Mouse (Mus musculus) midbrain, embryonic 15.5 days (tissue): ENCODE measurements around the gene Dph1. TPM values are rescaled to one million over a fixed set of nuclear protein-coding genes. Genes with fewer than 3 reads are reported as not detected.
A peak's percentile ranks its signal among the peaks of the same experiment; 100 is the strongest.
"Not testable (repeated sequence)": the region's sequence is repeated elsewhere in the genome, so short reads cannot be mapped to it uniquely, and the experiment has no call there.

ENCODE experiments used
- ATAC-seq: fragments of 200-750 bp; cut with Nextera tagmentation; replicated peaks from 2 replicates; pipeline ENCODE4 v1.8.0; 2017; ENCODE audit warnings: moderate TSS enrichment
- H3K27ac ChIP-seq: fragments of 300-500 bp; sonication (generic); 2 replicates; pipeline ENCODE4 v1.5.1; 2015; ENCODE audit warnings: mild to moderate bottlenecking, inconsistent platforms
- H3K27me3 ChIP-seq: fragments of 300-500 bp; sonication (generic); replicated peaks from 2 replicates; pipeline ENCODE4 v1.6.1; 2015; ENCODE audit warnings: inconsistent platforms
- H3K36me3 ChIP-seq: fragments of 300-500 bp; sonication (generic); replicated peaks from 2 replicates; pipeline ENCODE4 v1.6.1; 2015; ENCODE audit warnings: inconsistent platforms
- H3K4me1 ChIP-seq: fragments of 300-500 bp; sonication (generic); 2 replicates; pipeline ENCODE4 v1.6.1; 2015; ENCODE audit warnings: inconsistent platforms
- H3K4me2 ChIP-seq: fragments of 300-500 bp; sonication (generic); 2 replicates; pipeline ENCODE4 v1.6.1; 2015; ENCODE audit warnings: inconsistent platforms, mild to moderate bottlenecking, moderate library complexity
- H3K4me3 ChIP-seq: fragments of 300-500 bp; sonication (generic); 2 replicates; pipeline ENCODE4 v1.5.1; 2015; ENCODE audit warnings: mild to moderate bottlenecking, inconsistent platforms
- H3K9ac ChIP-seq: fragments of 300-500 bp; sonication (generic); 2 replicates; pipeline ENCODE4 v1.6.1; 2015; ENCODE audit warnings: mild to moderate bottlenecking, inconsistent platforms
- H3K9me3 ChIP-seq: fragments of 300-500 bp; sonication (generic); 2 replicates; pipeline ENCODE4 v1.6.1; 2016; ENCODE audit warnings: inconsistent platforms
- WGBS: fragments of 180-500 bp; shearing (Covaris S2); methylation state at CpG from one replicate; pipeline ENCODE4 v1.1.7; 2015; ENCODE audit warnings: mixed read lengths; 5-methylcytosine and 5-hydroxymethylcytosine counted together
- polyA plus RNA-seq: library from polyadenylated mRNA; unstranded; fragments of >200 nt; fragmentation: Nextera tagmentation; extraction: Ambion mirVana; gene quantifications from 2 replicates; pipeline ENCODE4 v1.2.1, GENCODE M21; 2015

The Dph1 gene
- polyA plus RNA-seq, 1 experiment from 2014 or later = 13.1 TPM

- whole genome bisulfite sequencing = 32% methylated on average over 1 of the region's 2 CpGs
- Histone ChIP-seq H3K4me2 (no peak overlapping the region; the same call in 1 of the 2 replicates), H3K27ac (peak overlapping the region; percentile 23; the same call in 1 of the 2 replicates), H3K9me3 (no peaks in the 10 kb centered on the region), H3K9ac (no peak overlapping the region), H3K4me1 (peaks cover 19% of the 10 kb centered on the region), H3K4me3 (no peak overlapping the region), H3K27me3 (no peaks in the 10 kb centered on the region), H3K36me3 (no peaks in the 10 kb centered on the region)
- no peak for ATAC-seq
These were observed 6.1 kb downstream of the Dph1 start for GRCm38 (mm10) chr11:75184986-75185385.

DNA sequence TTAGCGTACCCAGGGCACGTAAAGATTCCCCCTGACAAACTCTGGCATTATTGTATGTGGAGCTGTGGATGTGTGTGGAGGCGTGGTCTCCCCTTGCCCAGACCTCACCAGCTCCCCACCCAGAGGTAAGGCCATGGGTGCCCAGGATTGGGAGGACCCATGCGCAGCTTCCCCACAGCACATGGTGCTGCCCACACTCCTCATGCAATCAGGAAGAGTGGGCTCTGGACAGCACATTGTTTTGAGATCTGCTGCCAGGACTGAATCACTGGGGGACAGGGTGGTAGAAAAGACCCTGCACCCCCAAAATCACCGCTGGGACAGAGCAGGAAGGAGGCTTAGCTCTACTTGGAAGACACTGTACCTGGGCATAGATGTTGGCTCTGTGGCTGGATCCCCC is 6.5 kb downstream of the Dph1 start:
- H3K4me2 ChIP-seq = no peak overlapping the region; the same call in 1 of the 2 replicates
- H3K4me3 ChIP-seq = no peak overlapping the region
- no peaks in the 10 kb centered on the region for H3K9me3 ChIP-seq
- WGBS = 87% methylated on average over 5 of the region's 5 CpGs
- H3K9ac ChIP-seq = no peak overlapping the region
- H3K4me1 ChIP-seq = peaks cover 18% of the 10 kb centered on the region
- H3K27ac ChIP-seq = peak overlapping the region; percentile 23; the same call in 1 of the 2 replicates
- H3K27me3 ChIP-seq = no peaks in the 10 kb centered on the region
- no peaks in the 10 kb centered on the region for H3K36me3 ChIP-seq
- no peak for ATAC-seq

DNA sequence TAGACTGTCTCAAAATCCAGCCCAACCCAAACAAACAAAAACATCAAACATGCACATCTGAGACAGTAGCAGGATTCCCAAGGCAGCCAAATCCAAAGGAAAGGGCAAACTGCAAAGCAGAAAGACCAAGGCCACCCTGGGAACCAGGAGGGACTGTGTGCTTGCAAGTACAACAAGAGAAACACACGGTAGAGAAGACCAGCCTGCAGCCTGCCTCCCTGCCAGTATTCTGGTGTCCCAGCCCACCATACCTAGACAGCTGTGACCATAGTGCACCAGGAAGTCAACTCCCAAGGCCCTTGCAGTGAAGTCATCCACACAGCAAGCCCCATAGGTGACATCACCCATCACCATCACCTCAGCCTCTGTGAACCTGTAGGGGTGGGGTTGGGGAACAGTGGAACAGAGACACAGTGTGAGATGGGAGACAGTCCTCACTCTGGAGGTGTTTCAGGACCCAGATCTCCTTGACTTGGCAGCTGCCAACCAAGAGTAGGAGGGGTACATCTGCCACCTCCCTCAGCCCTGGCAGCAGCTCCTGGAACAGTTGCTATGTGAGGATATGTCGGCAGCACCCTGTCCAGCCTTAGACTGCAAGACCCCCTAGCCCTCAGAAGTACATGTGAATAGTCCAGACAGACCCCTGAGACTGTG is 7.0 kb downstream of the Dph1 start:
- H3K36me3 ChIP-seq = no peaks in the 10 kb centered on the region
- no peak for ATAC-seq
- 0 out of 2 replicates have a peak overlapping the region, but pooled peaks have one; percentile 23 for H3K27ac ChIP-seq
- no peak overlapping the region for H3K4me3 ChIP-seq
- WGBS = 79% methylated on average over 2 of the region's 2 CpGs
- H3K9ac ChIP-seq = no peak overlapping the region
- H3K4me2 ChIP-seq = no peak overlapping the region
- peaks cover 16% of the 10 kb centered on the region for H3K4me1 ChIP-seq
- H3K27me3 ChIP-seq = no peaks in the 10 kb centered on the region
- no peaks in the 10 kb centered on the region for H3K9me3 ChIP-seq

DNA sequence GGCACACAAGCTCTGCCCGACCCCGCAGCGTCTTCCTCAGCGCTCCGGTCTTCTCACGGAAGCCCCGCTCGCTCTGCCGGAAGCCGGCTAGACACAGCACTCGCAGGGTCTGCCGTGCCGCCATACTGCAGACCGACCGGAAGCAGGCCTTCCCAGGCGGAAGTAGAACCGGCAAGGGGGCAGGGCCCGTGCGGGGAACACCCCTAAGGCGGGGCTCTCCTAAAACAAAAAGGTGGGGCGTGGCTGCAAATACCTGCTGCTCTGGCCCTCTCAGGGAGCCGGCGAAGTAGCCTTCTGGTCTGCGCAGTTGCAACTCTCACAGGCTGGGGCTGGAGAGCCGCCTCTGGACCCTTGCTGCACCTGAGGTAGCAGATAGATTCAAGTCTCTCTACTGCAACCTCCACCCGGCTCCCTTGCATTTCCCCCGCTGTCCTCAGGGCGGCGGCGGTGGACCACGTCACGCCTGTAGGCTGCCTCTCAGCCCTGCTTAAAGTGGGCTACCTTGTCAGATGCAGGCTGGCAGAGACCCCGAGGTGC is 12.3 kb downstream of the Dph1 start, which contains the start of gene Ovca2:
TSS of gene Ovca2 (minus strand) at position 164 of the 537 bp plus-strand sequence.
- peak within 1 kb of the TSS; percentile 91 for H3K27ac ChIP-seq
- H3K4me3 ChIP-seq = peak within 1 kb of the TSS; percentile 65
- H3K9me3 ChIP-seq = no peaks in the 10 kb centered on the region
- ATAC-seq = peak; percentile 96
- H3K27me3 ChIP-seq = no peaks in the 10 kb centered on the region
- H3K9ac ChIP-seq = peak within 1 kb of the TSS; percentile 80
- H3K4me2 ChIP-seq = peak within 1 kb of the TSS; percentile 91
- under 1% methylated on average over 33 of the region's 33 CpGs for WGBS
- peaks cover 20% of the 10 kb centered on the region for H3K4me1 ChIP-seq
- H3K36me3 ChIP-seq = no peaks in the 10 kb centered on the region; the same call in 1 of the 2 replicates

DNA sequence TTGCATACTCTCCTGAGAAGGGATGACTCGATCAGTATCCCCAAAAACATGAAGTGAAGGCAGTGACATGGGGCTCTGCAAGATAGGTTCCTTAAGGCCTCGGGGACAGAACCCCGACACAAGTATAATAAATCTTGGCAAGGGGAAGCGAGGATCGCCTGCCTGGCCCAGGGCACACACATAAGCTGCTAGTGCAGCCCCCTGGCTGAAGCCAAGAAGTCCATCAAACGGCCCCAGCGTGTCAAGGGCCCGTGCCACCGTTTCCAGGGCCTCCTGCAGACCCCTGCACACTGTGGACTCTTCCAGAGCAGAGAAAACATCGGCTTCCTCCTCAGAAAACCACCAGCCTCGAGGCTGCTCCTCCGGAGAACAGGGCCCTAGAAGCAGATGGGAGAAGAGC is 13.0 kb downstream of the Dph1 start:
- peak overlapping the region; percentile 80 for H3K9ac ChIP-seq
- H3K36me3 ChIP-seq = no peaks in the 10 kb centered on the region; the same call in 1 of the 2 replicates
- peak overlapping the region; percentile 91 for H3K27ac ChIP-seq
- no peak for ATAC-seq
- H3K27me3 ChIP-seq = no peaks in the 10 kb centered on the region
- H3K4me3 ChIP-seq = peak overlapping the region; percentile 65
- peak overlapping the region; percentile 91 for H3K4me2 ChIP-seq
- peaks cover 23% of the 10 kb centered on the region for H3K4me1 ChIP-seq
- H3K9me3 ChIP-seq = no peaks in the 10 kb centered on the region
- WGBS = 56% methylated on average over 12 of the region's 12 CpGs

GRCm38 (mm10) chr11:75174574-75174973 is 16.5 kb downstream of the Dph1 start:
- not testable (repeated sequence) for ATAC-seq, H3K27me3 ChIP-seq, H3K4me3 ChIP-seq, H3K9ac ChIP-seq, H3K36me3 ChIP-seq, H3K27ac ChIP-seq, H3K9me3 ChIP-seq
- WGBS = 70% methylated on average over 6 of the region's 6 CpGs
- Histone ChIP-seq H3K4me2 (peak overlapping the region; percentile 88; the same call in 1 of the 2 replicates), H3K4me1 (peaks cover 54% of the 10 kb centered on the region)

- Histone ChIP-seq H3K4me2 (peak overlapping the region; percentile 88), H3K36me3 (no peaks in the 10 kb centered on the region; the same call in 1 of the 2 replicates), H3K4me1 (peaks cover 59% of the 10 kb centered on the region), H3K27me3 (peaks cover 7% of the 10 kb centered on the region), H3K9ac (peak overlapping the region; percentile 65), H3K9me3 (no peaks in the 10 kb centered on the region), H3K27ac (peak overlapping the region; percentile 85), H3K4me3 (peak overlapping the region; percentile 83)
- no peak for ATAC-seq
- 2% methylated on average over 15 of the region's 15 CpGs for WGBS
These were observed 17.3 kb downstream of the Dph1 start for GRCm38 (mm10) chr11:75173799-75174165.

- peaks cover 64% of the 10 kb centered on the region for H3K4me1 ChIP-seq
- H3K27ac ChIP-seq = peak overlapping the region; percentile 85
- peak overlapping the region; percentile 88 for H3K4me2 ChIP-seq
- H3K36me3 ChIP-seq = no peaks in the 10 kb centered on the region; the same call in 1 of the 2 replicates
- under 1% methylated on average over 70 of the region's 71 CpGs for WGBS
- H3K4me3 ChIP-seq = peak overlapping the region; percentile 83
- H3K9me3 ChIP-seq = no peaks in the 10 kb centered on the region
- peak; percentile 58 for ATAC-seq
- H3K9ac ChIP-seq = peak overlapping the region; percentile 65
- H3K27me3 ChIP-seq = peaks cover 13% of the 10 kb centered on the region
These were observed 17.8 kb downstream of the Dph1 start for GRCm38 (mm10) chr11:75173095-75173798.

GRCm38 (mm10) chr11:75172151-75173094 is 18.6 kb downstream of the Dph1 start:
- Histone ChIP-seq H3K27me3 (peaks cover 21% of the 10 kb centered on the region), H3K4me3 (peak overlapping the region; percentile 83), H3K36me3 (no peaks in the 10 kb centered on the region; the same call in 1 of the 2 replicates), H3K27ac (peak overlapping the region; percentile 85; the same call in 1 of the 2 replicates), H3K4me1 (peaks cover 64% of the 10 kb centered on the region), H3K9ac (peak overlapping the region; percentile 65), H3K4me2 (peak overlapping the region; percentile 88), H3K9me3 (no peaks in the 10 kb centered on the region)
- ATAC-seq = peak; percentile 1; the same call in 1 of the 2 replicates
- under 1% methylated on average over 74 of the region's 75 CpGs for WGBS

GRCm38 (mm10) chr11:75171186-75171865 is 19.7 kb downstream of the Dph1 start:
- H3K27me3 ChIP-seq = peaks cover 31% of the 10 kb centered on the region

More at GRCm38 (mm10) chr11:75171186-75171865, 19.7 kb downstream of the Dph1 start:
- Histone ChIP-seq H3K27ac (no peak overlapping the region), H3K9ac (no peak overlapping the region), H3K4me3 (peak overlapping the region; percentile 83; the same call in 1 of the 2 replicates), H3K4me2 (peak overlapping the region; percentile 95), H3K36me3 (no peaks in the 10 kb centered on the region; the same call in 1 of the 2 replicates), H3K9me3 (no peaks in the 10 kb centered on the region), H3K4me1 (peaks cover 74% of the 10 kb centered on the region)
- no peak for ATAC-seq
- 7% methylated on average over 17 of the region's 17 CpGs for WGBS
